12 mouse cellular contexts compared by ENCODE assay signal in genomic region chr11:96354801-96355311, GRCm38 (mm10). TPM values are rescaled to one million over a fixed set of nuclear protein-coding genes. Genes with fewer than 3 reads are reported as not detected.
DNase-seq lines count a peak whose midpoint lies in the region; ATAC-seq and TF ChIP-seq lines count a peak whose summit lies in the region.
"Had no signal": no experiment of that assay in that cellular context is flagged by ENCODE, and none has a peak within 500 bp of the region (broad histone marks: within the 10 kb centered on the region; RNA-seq: fewer than 3 reads in every experiment).

No protein-coding gene starts in this region.

- no peak for ATAC-seq in lung, embryonic 14.5 days (ENCODE audit: insufficient read depth)
- ATAC-seq in hindbrain, embryonic 16.5 days: no peak
- ATAC-seq in neural tube, embryonic 13.5 days (ENCODE audit: low read depth): no peak

- no peak for TF ChIP-seq CTCF in lung, embryonic 14.5 days (IDR thresholded peaks at IDR 0.05; ENCODE audit: low read depth)
- TF ChIP-seq CTCF in thymus, adult 2 months (IDR thresholded peaks at IDR 0.05; ENCODE audit: borderline replicate concordance, control insufficient read depth, extremely low read depth, insufficient read depth, low read length, poor library complexity): no peak

- peaks cover 19% of the 10 kb centered on the region for H3K36me3 ChIP-seq in lung, embryonic 14.5 days (ENCODE audit: insufficient read depth)
- H3K36me3 ChIP-seq in hindbrain, embryonic 16.5 days (ENCODE audit: control insufficient read depth, insufficient read depth, low read length): no peaks in the 10 kb centered on the region
- H3K36me3 ChIP-seq in neural tube, embryonic 13.5 days: peaks cover 6% of the 10 kb centered on the region; the same call in 1 of the 2 replicates
- no peaks in the 10 kb centered on the region for H3K36me3 ChIP-seq in thymus, adult 2 months (ENCODE audit: control insufficient read depth, insufficient read depth, low read length)

- DNase-seq in adrenal gland, postnatal 10 days: peak; percentile 19
- DNase-seq in adrenal gland, postnatal 4 days (ENCODE audit: low spot score in 2 of 2): no peak
- DNase-seq in lung, embryonic 14.5 days: peak; percentile 33
- no peak for DNase-seq in lung, postnatal 14 days
- no peak for DNase-seq in left cerebral cortex, postnatal 25 days (ENCODE audit: low spot score in 2 of 2)
- DNase-seq in thymus, adult 2 months: no peak
- DNase-seq: cerebellum, adult 18-20 months; thymus, postnatal 14 days had no signal

- no peaks in the 10 kb centered on the region for H3K9me3 ChIP-seq in lung, embryonic 14.5 days (ENCODE audit: low read depth, low read length)
- no peaks in the 10 kb centered on the region for H3K9me3 ChIP-seq in hindbrain, embryonic 16.5 days (ENCODE audit: control insufficient read depth, low read length)
- H3K9me3 ChIP-seq in neural tube, embryonic 13.5 days: no peaks in the 10 kb centered on the region

- WGBS in lung, embryonic 14.5 days: 8% methylated on average over 9 of the region's 9 CpGs
- WGBS in hindbrain, embryonic 16.5 days: 3% methylated on average over 9 of the region's 9 CpGs
- WGBS in neural tube, embryonic 13.5 days: 2% methylated on average over 9 of the region's 9 CpGs
- WGBS in thymus, adult 2 months: 64% methylated on average over 9 of the region's 9 CpGs

- no peaks in the 10 kb centered on the region for H3K27me3 ChIP-seq in lung, embryonic 14.5 days (ENCODE audit: insufficient read depth, low read length)
- peaks cover 17% of the 10 kb centered on the region for H3K27me3 ChIP-seq in hindbrain, embryonic 16.5 days (replicated peaks; ENCODE audit: control insufficient read depth, insufficient read depth, low read length)
- no peaks in the 10 kb centered on the region for H3K27me3 ChIP-seq in neural tube, embryonic 13.5 days
- H3K27me3 ChIP-seq in thymus, adult 2 months (ENCODE audit: control insufficient read depth, insufficient read depth, low read length): peaks cover 24% of the 10 kb centered on the region

- no peak for TF ChIP-seq POLR2A in thymus, adult 2 months (IDR thresholded peaks at IDR 0.05; ENCODE audit: control insufficient read depth, extremely low read depth, insufficient read depth, low read length, poor library complexity)

- intact Hi-C loops in left cerebral cortex, postnatal 25 days (cut with DNase I): loop anchor here (5.0 kb wide), 3 partner anchors 88 to 348 kb away; partner anchors contain the start of gene Igf2bp1

- peak overlapping the region; percentile 98 for H3K27ac ChIP-seq in lung, embryonic 14.5 days (ENCODE audit: low read depth)
- peak overlapping the region; percentile 88 for H3K27ac ChIP-seq in hindbrain, embryonic 16.5 days (ENCODE audit: low read depth, low read length)
- H3K27ac ChIP-seq in neural tube, embryonic 13.5 days (replicated peaks): peak overlapping the region; percentile 100
- no peak overlapping the region for H3K27ac ChIP-seq in thymus, adult 2 months (ENCODE audit: control insufficient read depth, insufficient read depth, low read length)

- peak overlapping the region; percentile 77 for H3K4me3 ChIP-seq in lung, embryonic 14.5 days (ENCODE audit: low read depth, low read length)
- H3K4me3 ChIP-seq in hindbrain, embryonic 16.5 days (ENCODE audit: low read length): peak overlapping the region; percentile 57
- H3K4me3 ChIP-seq in neural tube, embryonic 13.5 days: peak overlapping the region; percentile 95
- H3K4me3 ChIP-seq in thymus, adult 2 months (ENCODE audit: control insufficient read depth, insufficient read depth, low read length): no peak overlapping the region

- peak overlapping the region; percentile 98 for H3K9ac ChIP-seq in lung, embryonic 14.5 days
- peak overlapping the region; percentile 62 for H3K9ac ChIP-seq in hindbrain, embryonic 16.5 days (ENCODE audit: low read depth, low read length)
- H3K9ac ChIP-seq in neural tube, embryonic 13.5 days: peak overlapping the region; percentile 100

- H3K4me2 ChIP-seq in lung, embryonic 14.5 days: peak overlapping the region; percentile 83
- peak overlapping the region; percentile 61 for H3K4me2 ChIP-seq in hindbrain, embryonic 16.5 days (ENCODE audit: low read length)
- peak overlapping the region; percentile 95 for H3K4me2 ChIP-seq in neural tube, embryonic 13.5 days

- H3K4me1 ChIP-seq in lung, embryonic 14.5 days (ENCODE audit: insufficient read depth): peaks cover 7% of the 10 kb centered on the region; the same call in 1 of the 2 replicates
- peaks cover 13% of the 10 kb centered on the region for H3K4me1 ChIP-seq in hindbrain, embryonic 16.5 days (ENCODE audit: control insufficient read depth, insufficient read depth, low read depth, low read length)
- peaks cover 35% of the 10 kb centered on the region for H3K4me1 ChIP-seq in neural tube, embryonic 13.5 days (replicated peaks)
- no peaks in the 10 kb centered on the region for H3K4me1 ChIP-seq in thymus, adult 2 months (replicated peaks; ENCODE audit: control insufficient read depth, insufficient read depth, low read length)

RNA-seq across cellular contexts. Expression of gene Hoxb2, which starts 4.5 kb away (rescaled TPM):
- total RNA-seq in adrenal gland, postnatal 10 days (2021): 10 to 100 TPM; 16.3 to 16.7 TPM
- 10 to 100 TPM; 21.0 to 26.0 TPM for total RNA-seq in adrenal gland, postnatal 4 days (2021)
- polyA plus RNA-seq in lung, embryonic 14.5 days (2014; fragmentation: Nextera tagmentation; extraction: Ambion mirVana): 48.9 and 51.6 TPM in 2 replicates
- 20.0 and 20.8 TPM in 2 replicates for polyA plus RNA-seq in hindbrain, embryonic 16.5 days (2015; fragmentation: Nextera tagmentation; extraction: Ambion mirVana)
- polyA plus RNA-seq in neural tube, embryonic 13.5 days (2015; fragmentation: Nextera tagmentation; extraction: Ambion mirVana): 63.0 and 67.1 TPM in 2 replicates
- not detected for total RNA-seq in left cerebral cortex, postnatal 25 days (2021)
- polyA plus RNA-seq in thymus, adult 2 months (2012; rRNA removed): 1.5 and 2.2 TPM in 2 replicates
- total RNA-seq: gastrocnemius, adult 18-20 months; left cerebral cortex, adult 8-10 months had no signal

RNA-seq across cellular contexts. Expression of gene Hoxb1, which starts 10.7 kb away (rescaled TPM):
- not detected for total RNA-seq in adrenal gland, postnatal 10 days (2021)
- not detected for total RNA-seq in adrenal gland, postnatal 4 days (2021)
- 0.08 TPM in 1 of 2 replicates, not detected in the other for polyA plus RNA-seq in lung, embryonic 14.5 days (2014; fragmentation: Nextera tagmentation; extraction: Ambion mirVana)
- 0.21 and 0.35 TPM in 2 replicates for polyA plus RNA-seq in hindbrain, embryonic 16.5 days (2015; fragmentation: Nextera tagmentation; extraction: Ambion mirVana)
- polyA plus RNA-seq in neural tube, embryonic 13.5 days (2015; fragmentation: Nextera tagmentation; extraction: Ambion mirVana): 1.2 and 1.6 TPM in 2 replicates
- not detected for total RNA-seq in left cerebral cortex, postnatal 25 days (2021)
- polyA plus RNA-seq in thymus, adult 2 months (2012; rRNA removed): not detected in 2 replicates
- total RNA-seq: gastrocnemius, adult 18-20 months; left cerebral cortex, adult 8-10 months had no signal

RNA-seq across cellular contexts. Expression of gene Hoxb3, which starts 31.7 kb away (rescaled TPM):
- 10 to 100 TPM; 13.7 to 24.8 TPM for total RNA-seq in adrenal gland, postnatal 10 days (2021)
- 10 to 100 TPM; 40.5 to 44.5 TPM for total RNA-seq in adrenal gland, postnatal 4 days (2021)
- polyA plus RNA-seq in lung, embryonic 14.5 days (2014; fragmentation: Nextera tagmentation; extraction: Ambion mirVana): 3.9 and 6.3 TPM in 2 replicates
- polyA plus RNA-seq in hindbrain, embryonic 16.5 days (2015; fragmentation: Nextera tagmentation; extraction: Ambion mirVana): 4.8 and 5.6 TPM in 2 replicates
- 12.8 and 14.7 TPM in 2 replicates for polyA plus RNA-seq in neural tube, embryonic 13.5 days (2015; fragmentation: Nextera tagmentation; extraction: Ambion mirVana)
- not detected for total RNA-seq in left cerebral cortex, postnatal 25 days (2021)
- 1.1 TPM in 2 replicates for polyA plus RNA-seq in thymus, adult 2 months (2012; rRNA removed)
- total RNA-seq: left cerebral cortex, adult 8-10 months had no signal

RNA-seq across cellular contexts. Expression of gene Hoxb4, which starts 36.8 kb away (rescaled TPM):
- 10 to 100 TPM in 1 of 2 experiments, 1 to 10 TPM in 1; 8.4 to 15.9 TPM for total RNA-seq in adrenal gland, postnatal 10 days (2021)
- 10 to 100 TPM; 19.8 to 22.0 TPM for total RNA-seq in adrenal gland, postnatal 4 days (2021)
- 3.8 and 3.9 TPM in 2 replicates for polyA plus RNA-seq in lung, embryonic 14.5 days (2014; fragmentation: Nextera tagmentation; extraction: Ambion mirVana)
- polyA plus RNA-seq in hindbrain, embryonic 16.5 days (2015; fragmentation: Nextera tagmentation; extraction: Ambion mirVana): 2.5 and 3.3 TPM in 2 replicates
- polyA plus RNA-seq in neural tube, embryonic 13.5 days (2015; fragmentation: Nextera tagmentation; extraction: Ambion mirVana): 7.5 and 8.7 TPM in 2 replicates
- not detected for total RNA-seq in left cerebral cortex, postnatal 25 days (2021)
- 1.3 and 1.5 TPM in 2 replicates for polyA plus RNA-seq in thymus, adult 2 months (2012; rRNA removed)

RNA-seq across cellular contexts. Expression of gene Hoxb5, which starts 51.7 kb away (rescaled TPM):
- total RNA-seq in adrenal gland, postnatal 10 days (2021): 10 to 100 TPM; 12.1 to 17.1 TPM
- total RNA-seq in adrenal gland, postnatal 4 days (2021): 10 to 100 TPM; 26.5 to 27.8 TPM
- 65.9 and 76.1 TPM in 2 replicates for polyA plus RNA-seq in lung, embryonic 14.5 days (2014; fragmentation: Nextera tagmentation; extraction: Ambion mirVana)
- polyA plus RNA-seq in hindbrain, embryonic 16.5 days (2015; fragmentation: Nextera tagmentation; extraction: Ambion mirVana): 120 and 133 TPM in 2 replicates
- polyA plus RNA-seq in neural tube, embryonic 13.5 days (2015; fragmentation: Nextera tagmentation; extraction: Ambion mirVana): 67.1 and 88.3 TPM in 2 replicates
- total RNA-seq in left cerebral cortex, postnatal 25 days (2021): not detected
- 0.18 and 0.22 TPM in 2 replicates for polyA plus RNA-seq in thymus, adult 2 months (2012; rRNA removed)
- total RNA-seq: left cerebral cortex, adult 8-10 months had no signal

Comparison
In these comparisons a context has a peak if more than half of its experiments do, and no peak if none do; other contexts are left out.
1. DNase-seq: peak in adrenal gland, postnatal 10 days (single experiment) and lung, embryonic 14.5 days (single experiment); none in adrenal gland, postnatal 4 days (0 of 2), lung, postnatal 14 days (single experiment), left cerebral cortex, postnatal 25 days (0 of 2) and thymus, adult 2 months (single experiment).
2. Peak in every context shown above with its lines, with median percentiles within 50 percentile points of each other: H3K4me2 ChIP-seq and H3K9ac ChIP-seq.